Mouse (Mus musculus) embryonic fibroblast, embryonic 13.5 days (primary cell): Measurements from ENCODE around the gene Atp11a. TPM values are rescaled to one million over a fixed set of nuclear protein-coding genes. Genes with fewer than 3 reads are reported as not detected.

Source experiments
- H3K27ac ChIP-seq: 2 replicates; pipeline ENCODE4 v1.5.1; 2012; ENCODE audit warnings: low read length, control low read depth, inconsistent platforms; ENCODE audit not compliant: insufficient read depth
- H3K4me1 ChIP-seq: 2 replicates; pipeline ENCODE4 v1.6.1; 2011; ENCODE audit warnings: low read length; ENCODE audit not compliant: control insufficient read depth, insufficient read depth
- H3K4me3 ChIP-seq: 2 replicates; pipeline ENCODE4 v1.5.1; 2011; ENCODE audit warnings: mild to moderate bottlenecking, control low read depth, low read length; ENCODE audit not compliant: insufficient read depth
- CTCF ChIP-seq: IDR thresholded peaks from 2 replicates; pipeline ENCODE4 v1.5.1; 2011; ENCODE audit warnings: mild to moderate bottlenecking, control low read depth, low read length, moderate library complexity, borderline replicate concordance; ENCODE audit not compliant: insufficient read depth
- POLR2A ChIP-seq: IDR thresholded peaks from 2 replicates; pipeline ENCODE4 v1.6.1; 2011; ENCODE audit warnings: low read depth, mild to moderate bottlenecking, control low read depth, low read length, moderate library complexity
- polyA plus RNA-seq: library from polyadenylated mRNA; stranded (reverse); fragments of >200 nt; gene quantifications from 2 replicates; pipeline ENCODE4 v1.2.4, GENCODE M21; 2011; ENCODE audit warnings: low read depth; ENCODE audit not compliant: missing spikeins, insufficient read length

Gene Atp11a
- polyA plus RNA-seq, 1 experiment: 66.6 TPM

DNA sequence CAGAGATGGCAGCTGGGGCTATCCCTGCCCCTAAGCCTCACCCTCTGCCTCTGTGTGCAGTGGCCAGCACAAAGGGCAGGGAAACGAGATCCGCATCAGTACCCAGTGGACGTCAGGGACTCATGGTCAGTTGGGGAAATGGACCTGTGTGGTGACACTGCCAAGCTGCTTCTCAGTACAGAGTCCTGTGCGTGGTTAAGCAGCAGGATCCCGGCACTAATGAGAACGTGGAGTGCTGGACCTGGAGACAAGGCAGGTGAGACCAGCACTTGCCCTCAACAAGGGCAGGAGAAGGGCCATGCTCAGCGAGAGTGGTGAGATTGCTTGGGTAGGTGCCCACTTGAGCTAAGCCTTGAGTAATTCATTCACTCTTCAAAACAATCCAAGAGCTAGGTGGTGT, 7.7 kb upstream of the Atp11a start:
- Histone ChIP-seq H3K27ac (no peak overlapping the region), H3K4me3 (no peak overlapping the region), H3K4me1 (no peaks in the 10 kb centered on the region)
- no peak for TF ChIP-seq CTCF
- no peak for TF ChIP-seq POLR2A

DNA sequence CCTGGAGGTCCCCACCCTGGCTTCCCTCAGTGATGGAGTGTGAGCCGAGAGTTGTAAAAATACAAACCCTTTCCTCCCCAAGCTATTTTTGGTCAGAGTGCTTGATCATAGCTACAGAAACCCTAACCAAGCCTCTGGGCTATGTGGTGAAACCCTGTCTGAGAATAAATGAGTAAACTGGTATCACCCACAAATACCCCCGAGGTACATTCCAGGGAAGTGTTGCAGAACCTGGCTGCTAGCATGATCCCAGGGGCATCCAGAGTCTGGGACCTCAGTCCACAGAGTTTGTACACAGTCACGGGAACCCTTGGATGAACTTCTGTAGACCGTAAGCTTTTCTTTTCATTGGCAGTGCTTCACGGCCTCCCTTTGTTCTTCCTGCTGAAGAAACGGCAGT, 3.8 kb upstream of the Atp11a start:
- no peak overlapping the region for H3K4me3 ChIP-seq
- no peak for TF ChIP-seq POLR2A
- TF ChIP-seq CTCF: no peak
- H3K4me1 ChIP-seq: no peaks in the 10 kb centered on the region
- no peak overlapping the region for H3K27ac ChIP-seq

DNA sequence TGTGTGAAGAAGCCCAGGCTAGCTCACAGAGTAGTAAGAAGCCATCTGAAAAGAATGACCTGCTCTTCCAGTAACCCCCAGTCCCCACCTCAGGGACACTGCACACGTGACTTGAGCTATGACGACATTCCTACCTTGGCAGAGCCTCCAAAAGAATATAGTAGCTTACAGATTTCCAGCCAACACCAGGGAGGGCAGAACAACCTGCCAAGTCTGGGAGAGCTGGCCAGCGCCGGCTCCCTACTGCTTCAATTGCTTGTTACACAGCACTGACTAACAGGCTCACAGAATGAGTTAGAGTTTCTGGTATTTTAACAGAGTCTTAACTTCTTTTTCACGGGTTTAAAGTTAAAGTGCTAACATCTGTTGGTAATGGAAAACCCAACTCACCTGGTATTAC, 2.7 kb upstream of the Atp11a start:
- H3K4me1 ChIP-seq: peaks cover 3% of the 10 kb centered on the region; the same call in 1 of the 2 replicates
- H3K27ac ChIP-seq: peak overlapping the region; percentile 29; the same call in 1 of the 2 replicates
- TF ChIP-seq CTCF (no peak), POLR2A (no peak)
- H3K4me3 ChIP-seq: no peak overlapping the region

DNA sequence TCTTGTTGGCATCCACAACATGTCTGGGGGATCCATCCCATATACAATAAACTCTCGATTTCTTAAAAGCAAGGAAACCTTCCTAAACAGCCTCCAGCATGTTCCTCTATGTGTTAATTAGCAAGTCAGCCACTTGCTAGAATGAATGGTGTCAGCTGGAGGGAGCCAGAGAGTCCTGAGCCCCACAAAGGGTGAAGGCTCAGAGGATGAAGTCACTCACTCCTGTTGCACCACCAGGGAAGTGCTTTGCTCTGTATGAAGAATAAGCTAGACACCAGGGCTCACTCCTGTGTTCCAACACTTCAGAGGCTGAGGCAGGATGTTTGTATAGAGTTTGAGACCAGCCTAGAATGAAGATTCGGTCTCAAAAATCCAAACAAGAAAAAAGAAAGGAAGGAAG, 1.5 kb upstream of the Atp11a start:
- Histone ChIP-seq H3K4me1 (peaks cover 3% of the 10 kb centered on the region; the same call in 1 of the 2 replicates), H3K27ac (no peak overlapping the region), H3K4me3 (no peak overlapping the region)
- TF ChIP-seq POLR2A: no peak
- TF ChIP-seq CTCF: no peak

DNA sequence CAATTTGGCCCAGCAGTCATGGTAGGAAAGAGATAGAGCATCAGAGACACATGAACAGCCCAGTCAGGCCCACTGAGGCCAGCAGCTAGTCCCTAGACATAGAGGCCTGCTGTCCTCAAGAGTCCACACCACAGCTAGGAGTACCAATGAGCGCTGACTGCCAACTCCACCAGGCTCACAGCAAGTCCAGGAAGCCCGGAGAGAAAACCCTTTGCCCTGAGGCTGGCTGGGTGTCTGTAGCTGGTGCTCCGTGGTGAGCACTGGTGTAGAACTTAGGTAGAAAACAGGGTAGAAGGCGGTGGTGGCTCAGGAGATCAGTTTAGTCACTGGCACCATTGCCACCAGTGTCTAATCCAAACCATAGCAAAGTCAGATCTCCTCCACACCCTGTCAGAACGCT, 988 bp upstream of the Atp11a start:
- no peak for TF ChIP-seq POLR2A
- no peak for TF ChIP-seq CTCF
- no peak overlapping the region for H3K27ac ChIP-seq

DNA sequence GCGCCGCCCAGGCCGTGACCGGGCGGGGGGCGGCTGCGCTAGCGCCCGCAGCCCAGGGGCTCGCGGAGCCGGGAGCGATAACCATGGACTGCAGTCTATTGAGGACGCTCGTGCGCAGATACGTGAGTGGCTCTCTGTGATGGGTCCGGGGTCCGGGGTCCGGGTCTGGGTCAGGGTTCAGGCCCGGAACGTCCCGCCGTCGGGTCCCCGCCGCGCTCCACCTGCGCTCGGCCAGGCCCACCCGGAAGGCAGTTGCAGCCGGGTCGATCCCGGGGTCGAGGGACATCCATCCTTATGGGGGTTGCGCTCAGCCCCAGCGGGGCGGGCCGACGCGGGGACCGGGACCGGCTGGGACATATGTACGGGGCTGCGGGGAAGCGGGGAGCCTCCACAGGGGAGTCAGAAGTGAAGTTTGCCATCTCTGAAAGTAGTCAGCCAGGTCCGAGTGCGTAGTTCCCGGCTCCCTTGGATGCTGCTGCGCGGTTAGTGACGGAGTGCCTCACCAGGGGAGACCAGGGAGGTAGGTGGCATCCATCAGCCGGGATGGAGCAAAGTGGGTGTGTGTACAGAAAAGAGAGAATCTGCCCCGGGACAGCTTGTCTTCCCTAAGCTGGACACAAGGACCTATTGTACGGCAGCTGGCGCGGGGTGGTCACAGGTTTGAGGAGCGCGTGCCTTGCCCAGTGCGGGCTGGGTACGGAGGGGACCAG, 572 bp downstream of the Atp11a start:
- H3K4me3 ChIP-seq: peak overlapping the region; percentile 88
- H3K4me1 ChIP-seq: peaks cover 3% of the 10 kb centered on the region; the same call in 1 of the 2 replicates
- no peak for TF ChIP-seq CTCF
- no peak for TF ChIP-seq POLR2A
- H3K27ac ChIP-seq: no peak overlapping the region

More for the DNA sequence above, 988 bp upstream of the Atp11a start:
- Histone ChIP-seq H3K4me1 (peaks cover 3% of the 10 kb centered on the region; the same call in 1 of the 2 replicates), H3K4me3 (no peak overlapping the region)

DNA sequence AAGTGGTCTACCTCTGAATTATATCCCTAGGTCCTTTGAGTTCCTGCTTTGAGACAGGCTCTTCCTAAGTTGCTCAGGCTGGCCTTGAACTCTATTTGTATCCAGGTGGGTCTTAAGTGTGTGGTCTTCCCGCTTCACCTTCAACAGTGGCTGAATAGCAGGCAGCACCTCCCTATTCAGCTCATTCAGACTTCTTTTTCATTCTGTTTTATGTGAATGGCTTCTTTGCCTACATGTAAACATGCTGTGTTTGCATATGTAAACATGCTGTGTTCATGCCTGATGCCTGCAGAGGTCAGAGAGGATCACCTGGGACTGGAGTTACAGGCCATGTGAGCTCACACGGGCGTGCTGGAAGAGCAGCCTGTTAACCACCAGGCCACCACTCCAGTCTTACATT, 3.1 kb downstream of the Atp11a start:
- H3K4me1 ChIP-seq: peaks cover 3% of the 10 kb centered on the region; the same call in 1 of the 2 replicates
- H3K4me3 ChIP-seq: no peak overlapping the region
- TF ChIP-seq POLR2A: no peak
- TF ChIP-seq CTCF: no peak
- no peak overlapping the region for H3K27ac ChIP-seq

DNA sequence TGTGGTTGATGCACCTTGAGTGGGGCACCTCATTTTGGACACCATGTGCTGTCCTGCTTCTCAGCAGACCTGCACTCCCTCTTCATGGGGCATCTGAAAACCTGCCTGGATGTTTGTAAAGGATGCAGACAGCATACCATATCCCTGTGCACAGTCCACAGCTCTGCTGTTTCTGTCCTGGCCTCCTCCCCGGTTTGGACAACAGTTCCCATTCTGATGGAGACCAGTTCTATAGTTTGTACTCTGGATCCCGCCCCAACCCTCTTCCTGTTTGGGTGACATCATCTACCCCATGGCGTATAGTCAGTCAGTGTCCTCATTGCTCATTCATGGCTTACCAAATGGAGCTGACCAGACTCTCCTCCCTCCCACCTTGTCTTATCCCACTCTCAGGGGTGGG, 5.1 kb downstream of the Atp11a start:
- TF ChIP-seq CTCF (no peak), POLR2A (no peak)
- H3K4me3 ChIP-seq: no peak overlapping the region
- peaks cover 3% of the 10 kb centered on the region; the same call in 1 of the 2 replicates for H3K4me1 ChIP-seq
- no peak overlapping the region for H3K27ac ChIP-seq

DNA sequence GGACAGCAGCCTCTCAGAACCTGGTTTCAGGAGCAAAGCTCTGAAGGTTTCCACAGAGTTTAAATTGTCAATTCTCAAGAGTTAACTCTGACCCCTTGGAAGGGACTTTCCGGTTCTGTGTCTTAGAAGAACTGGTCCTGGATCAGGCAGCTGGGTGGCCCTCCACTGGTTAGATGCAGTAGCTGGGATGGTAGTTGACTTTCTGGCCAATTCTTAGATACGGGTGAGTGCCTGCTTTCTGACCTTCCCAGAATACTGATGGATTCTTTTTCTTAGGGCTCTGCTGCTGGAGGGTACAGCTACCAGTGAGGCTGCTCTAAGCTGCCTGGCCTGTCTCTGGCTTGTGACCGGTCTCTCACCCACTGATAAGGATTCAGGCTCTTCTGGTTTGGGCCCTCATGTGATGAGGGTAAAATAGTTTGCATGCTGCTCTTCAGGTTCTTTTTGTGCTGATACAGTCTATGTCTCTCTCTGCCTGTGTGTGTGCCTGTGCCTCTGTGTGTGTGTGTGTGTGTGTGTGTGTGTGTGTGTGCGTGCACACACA, 6.8 kb downstream of the Atp11a start:
- H3K27ac ChIP-seq: no peak overlapping the region
- H3K4me1 ChIP-seq: peaks cover 1% of the 10 kb centered on the region; the same call in 1 of the 2 replicates
- TF ChIP-seq CTCF (no peak), POLR2A (no peak)
- H3K4me3 ChIP-seq: no peak overlapping the region

DNA sequence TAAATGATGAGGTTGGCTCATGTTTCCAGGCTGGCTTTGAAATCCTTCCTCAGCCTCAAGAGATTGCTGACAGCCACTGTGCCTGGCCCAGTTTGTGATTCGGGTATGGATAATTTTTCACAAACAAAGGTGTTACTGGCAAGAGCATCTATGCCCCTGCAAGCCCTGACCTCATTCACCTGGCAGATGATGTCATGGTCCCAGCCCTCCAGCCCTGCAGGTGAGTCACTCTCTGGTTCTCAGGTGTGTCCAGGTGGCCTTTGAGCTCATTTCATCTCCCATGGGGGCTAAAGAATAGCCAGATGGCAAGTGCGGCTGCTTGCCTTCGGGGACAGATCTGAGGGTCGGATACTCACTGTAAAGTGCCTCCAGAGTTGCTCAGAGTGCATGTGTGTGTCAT, 8.2 kb downstream of the Atp11a start:
- Histone ChIP-seq H3K4me1 (peaks cover 2% of the 10 kb centered on the region; the same call in 1 of the 2 replicates), H3K4me3 (no peak overlapping the region), H3K27ac (no peak overlapping the region)
- TF ChIP-seq CTCF (no peak), POLR2A (no peak)
